Mouse (Mus musculus): Measurements from ENCODE around the gene Mast1.

DNA sequence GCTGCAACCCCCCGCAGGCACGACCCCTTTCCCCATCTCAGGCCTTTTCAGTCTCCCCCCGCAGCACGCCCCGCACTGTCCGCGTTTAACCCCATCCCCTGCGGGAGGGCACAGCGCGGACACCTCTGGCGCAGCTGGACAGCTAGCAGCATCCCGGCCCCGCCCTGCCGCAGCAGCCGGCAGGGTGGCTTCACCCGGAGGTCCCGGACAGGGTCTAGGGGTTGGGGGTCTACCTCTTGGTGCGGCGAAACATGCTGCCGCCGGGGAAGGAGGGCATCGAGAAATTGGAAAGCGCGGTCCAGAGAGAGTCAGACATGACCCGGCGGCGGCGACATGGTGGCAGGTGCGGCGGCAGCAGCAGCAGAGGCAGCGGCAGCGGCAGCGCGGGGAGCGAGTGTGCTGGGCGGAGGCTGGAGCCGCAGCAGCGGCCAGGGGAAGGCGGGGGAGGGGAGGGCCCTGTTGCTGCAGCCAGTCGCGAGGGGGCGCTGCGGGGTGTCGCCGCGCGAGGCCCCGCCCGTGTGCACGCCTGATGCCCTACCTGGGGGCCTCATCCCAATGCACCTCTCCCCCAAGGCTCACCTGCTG is at the start of gene Mast1:
- TF ChIP-seq FLI1 (IDR thresholded peaks at IDR 0.05; ENCODE audit: low read length) (no peak), GATA1 (IDR thresholded peaks at IDR 0.05; ENCODE audit: borderline replicate concordance, low read length) (no peak)

Measured in megakaryocyte, embryonic 14.5 days (primary cell).